Mouse (Mus musculus): ENCODE data around the gene Apoh. TPM values are rescaled to one million over a fixed set of nuclear protein-coding genes. Genes with fewer than 3 reads are reported as not detected.

Gene Apoh
- total RNA-seq (2023), result not detected

GRCm38 (mm10) chr11:108342781-108343768 lies at the start of gene Apoh:
TSS of gene Apoh (plus strand) at chr11:108343354.

DNA sequence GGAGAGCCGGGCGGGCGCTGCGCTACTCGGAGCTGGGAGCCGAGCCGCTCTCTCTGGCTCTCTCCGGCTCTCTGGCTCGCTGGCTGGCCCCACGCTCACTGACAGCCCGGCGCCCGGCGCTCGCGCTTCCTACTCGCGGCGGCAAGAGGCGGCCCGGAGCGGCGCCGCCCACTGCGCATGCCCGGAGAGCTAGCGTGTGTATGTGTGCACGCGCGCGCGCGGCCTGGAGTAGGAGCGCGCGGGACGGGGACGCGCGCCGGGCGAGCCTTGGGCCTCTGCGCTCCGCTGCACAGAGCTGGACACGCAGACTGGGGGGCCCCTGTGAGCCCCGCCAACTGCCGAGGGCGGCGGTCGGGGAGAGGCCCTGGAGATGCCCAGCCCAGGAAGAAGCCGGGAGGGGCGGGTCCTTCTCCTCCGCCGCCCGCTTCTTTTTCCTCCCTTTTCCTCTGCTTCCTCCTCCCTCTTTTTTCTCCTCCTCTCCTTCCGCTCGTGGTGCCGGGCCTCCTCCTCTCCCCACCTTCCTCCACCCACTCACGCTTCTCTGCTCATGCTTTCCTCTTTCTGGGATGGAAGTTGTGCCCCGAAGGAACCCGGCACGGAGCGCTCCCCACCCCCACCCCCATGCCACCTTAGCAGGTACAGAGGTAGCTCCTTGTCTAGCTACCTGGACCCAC lies 772 bp downstream of the Apoh start, which contains the start of gene Prkca:
Gene Prkca (minus strand): TSS at position 140 of the 674 bp plus-strand sequence.

DNA sequence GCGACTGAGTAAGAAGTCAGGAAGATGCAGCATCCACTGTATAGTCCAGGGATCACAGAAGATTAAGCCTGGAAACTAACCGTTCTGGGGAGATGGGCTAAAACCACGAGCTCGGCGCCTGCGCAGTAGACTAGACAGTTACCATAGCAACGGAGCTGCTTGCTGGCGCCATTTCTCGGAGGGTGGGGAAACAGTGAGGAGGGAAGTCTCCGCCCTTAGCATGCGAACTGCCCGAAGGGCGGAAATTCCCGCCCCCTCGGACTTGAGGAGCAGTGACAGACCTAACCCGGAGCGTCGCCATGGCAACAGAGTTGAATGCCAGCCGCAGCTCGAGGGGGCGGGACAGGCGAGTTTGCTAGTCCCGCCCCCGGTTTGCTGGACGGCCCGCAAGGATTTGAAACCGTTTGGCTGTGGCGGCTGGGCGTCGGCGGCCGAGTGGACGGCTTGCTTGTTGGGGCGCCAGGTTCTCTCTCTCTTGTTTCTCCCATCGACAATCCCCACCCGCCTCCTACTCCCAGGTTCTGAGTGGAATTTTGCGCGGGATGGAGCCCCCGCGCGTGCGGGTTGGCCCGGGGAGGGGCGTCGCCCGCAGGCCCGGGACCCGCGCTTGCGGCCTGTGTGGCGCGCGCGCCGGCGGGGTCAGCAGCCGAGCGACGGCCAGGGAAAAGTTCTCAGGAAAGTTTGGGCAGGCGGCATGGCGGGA lies 81.9 kb downstream of the Apoh start, which contains the start of gene Cep112:
Gene Cep112 (plus strand): TSS at position 304 of the 703 bp plus-strand sequence.

Other genes starting within 250 kb of the Apoh start
- 99.7 TPM for gene Prkca, start 574 bp downstream of the Apoh start, total RNA-seq (2023)
- gene Cep112, start 81.8 kb downstream of the Apoh start, total RNA-seq (2023), result 1.2 TPM

Measured in CD4-positive naive resting alpha-beta T cell, adult 76 days (primary cell).